Mouse (Mus musculus): ENCODE data around the gene Tbk1. TPM values are rescaled to one million over a fixed set of nuclear protein-coding genes. Genes with fewer than 3 reads are reported as not detected.

The Tbk1 gene
- polyA plus RNA-seq, 1 experiment from 2014 or later: 34.8 TPM

DNA sequence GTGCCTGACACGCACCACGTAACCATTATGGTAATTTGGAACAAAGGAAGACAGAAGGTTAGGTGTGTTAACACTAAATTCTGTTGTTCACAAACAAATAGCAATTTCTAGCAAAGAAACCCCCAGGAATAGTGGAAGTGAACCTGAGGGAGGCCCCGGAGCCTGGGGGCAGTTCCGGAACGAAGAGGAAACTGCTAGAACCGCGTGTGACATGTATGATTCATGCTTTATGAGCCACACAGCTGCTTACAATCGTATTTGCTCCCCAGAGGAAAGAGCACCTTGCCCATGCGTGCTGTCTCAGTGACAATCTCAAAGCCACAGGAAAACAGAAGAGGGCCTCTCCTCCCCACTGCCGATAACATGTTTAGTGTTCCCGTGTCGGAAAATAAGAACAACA, 3.6 kb downstream of the Tbk1 start:
- Histone ChIP-seq H3K4me1 (replicated peaks; ENCODE audit: control insufficient read depth, insufficient read depth, low read length) (peaks cover 8% of the 10 kb centered on the region; the same call in 1 of the 2 replicates), H3K4me3 (ENCODE audit: low read depth, low read length) (no peak overlapping the region), H3K27ac (ENCODE audit: low read depth) (no peak overlapping the region), H3K36me3 (ENCODE audit: control insufficient read depth, insufficient read depth, low read length) (peaks cover 46% of the 10 kb centered on the region), H3K9ac (ENCODE audit: low read length) (no peak overlapping the region), H3K9me3 (ENCODE audit: control insufficient read depth, low read length) (no peaks in the 10 kb centered on the region), H3K27me3 (replicated peaks; ENCODE audit: control insufficient read depth, insufficient read depth, low read length) (no peaks in the 10 kb centered on the region), H3K4me2 (ENCODE audit: low read length) (no peak overlapping the region)
- 92% methylated on average over 12 of the region's 12 CpGs for WGBS
- DNase-seq (ENCODE audit: low spot score) (no peak), ATAC-seq (replicated peaks; ENCODE audit: low FRiP score, low TSS enrichment, low read depth) (no peak)

DNA sequence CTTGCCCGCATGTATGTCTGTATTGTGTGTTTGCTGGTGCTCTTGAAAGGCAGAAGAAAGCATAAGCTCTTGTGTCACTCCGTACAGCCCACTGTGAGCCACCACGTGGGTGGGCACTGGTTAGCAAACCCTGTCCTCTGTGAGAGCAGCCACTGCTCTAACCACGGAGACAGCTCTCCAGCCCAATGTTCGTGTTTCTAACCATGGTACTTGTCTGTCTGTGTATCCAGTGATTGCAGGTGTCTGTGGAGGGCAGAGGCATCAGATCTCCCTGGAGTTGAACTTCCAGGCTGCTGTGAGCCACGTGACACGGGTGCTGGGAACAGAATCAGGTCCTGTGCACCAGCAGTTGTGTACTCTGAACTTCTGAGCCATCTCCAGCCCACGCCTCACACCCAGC, 4.3 kb downstream of the Tbk1 start:
- Histone ChIP-seq H3K36me3 (ENCODE audit: control insufficient read depth, insufficient read depth, low read length) (peaks cover 51% of the 10 kb centered on the region), H3K9me3 (ENCODE audit: control insufficient read depth, low read length) (no peaks in the 10 kb centered on the region), H3K27me3 (replicated peaks; ENCODE audit: control insufficient read depth, insufficient read depth, low read length) (no peaks in the 10 kb centered on the region), H3K27ac (ENCODE audit: low read depth) (no peak overlapping the region), H3K4me1 (replicated peaks; ENCODE audit: control insufficient read depth, insufficient read depth, low read length) (peaks cover 8% of the 10 kb centered on the region; the same call in 1 of the 2 replicates), H3K9ac (ENCODE audit: low read length) (no peak overlapping the region), H3K4me2 (ENCODE audit: low read length) (no peak overlapping the region), H3K4me3 (ENCODE audit: low read depth, low read length) (no peak overlapping the region)
- WGBS: 92% methylated on average over 8 of the region's 8 CpGs
- ATAC-seq (replicated peaks; ENCODE audit: low FRiP score, low TSS enrichment, low read depth) (no peak), DNase-seq (ENCODE audit: low spot score) (no peak)

DNA sequence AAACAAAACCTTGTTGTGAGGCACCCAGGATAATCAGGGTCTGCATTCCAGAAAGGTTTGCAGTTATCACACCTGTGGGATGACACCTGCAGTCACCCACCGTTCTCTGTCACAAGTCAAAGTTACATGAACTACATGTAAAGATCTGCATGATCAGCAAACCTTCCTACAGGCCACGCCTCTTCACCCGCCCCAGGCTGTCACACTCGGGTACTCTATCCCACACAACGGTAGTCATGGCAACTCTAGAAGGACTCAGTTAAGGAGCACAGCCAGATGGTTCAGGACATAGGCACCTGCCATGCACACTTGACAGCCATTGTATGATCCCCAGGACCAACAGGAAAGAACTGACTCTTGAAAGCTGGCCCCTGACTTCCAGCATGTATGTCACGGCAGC, 5.2 kb downstream of the Tbk1 start:
- WGBS: 84% methylated on average over 6 of the region's 6 CpGs
- peaks cover 51% of the 10 kb centered on the region for H3K36me3 ChIP-seq (ENCODE audit: control insufficient read depth, insufficient read depth, low read length)
- H3K27me3 ChIP-seq (replicated peaks; ENCODE audit: control insufficient read depth, insufficient read depth, low read length): no peaks in the 10 kb centered on the region
- H3K9ac ChIP-seq (ENCODE audit: low read length): no peak overlapping the region
- no peak overlapping the region for H3K27ac ChIP-seq (ENCODE audit: low read depth)
- no peak overlapping the region for H3K4me2 ChIP-seq (ENCODE audit: low read length)
- no peaks in the 10 kb centered on the region for H3K9me3 ChIP-seq (ENCODE audit: control insufficient read depth, low read length)
- H3K4me1 ChIP-seq (replicated peaks; ENCODE audit: control insufficient read depth, insufficient read depth, low read length): peaks cover 8% of the 10 kb centered on the region; the same call in 1 of the 2 replicates
- DNase-seq (ENCODE audit: low spot score) (no peak), ATAC-seq (replicated peaks; ENCODE audit: low FRiP score, low TSS enrichment, low read depth) (0 out of 2 replicates have a peak, but pooled peaks have one; percentile 48)
- H3K4me3 ChIP-seq (ENCODE audit: low read depth, low read length): no peak overlapping the region

DNA sequence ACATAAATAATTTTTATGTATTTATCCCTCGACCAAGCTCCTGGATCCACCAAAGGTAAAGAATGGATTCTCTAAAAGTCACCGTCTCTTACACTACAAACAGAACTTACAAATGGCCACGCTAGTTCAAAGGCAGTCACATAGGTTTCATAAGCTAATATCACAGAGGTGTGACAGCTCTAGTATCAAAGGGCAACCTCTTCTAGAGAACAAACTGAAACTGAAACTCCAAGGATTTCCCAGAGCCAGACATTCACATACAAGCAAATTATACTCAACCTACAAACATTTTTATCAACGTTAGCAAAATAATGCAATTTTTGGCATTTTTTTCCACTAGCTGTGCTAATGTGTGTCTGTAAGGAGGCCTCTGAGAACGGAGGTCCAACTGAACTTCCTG, 6.2 kb downstream of the Tbk1 start:
- no peak for ATAC-seq (replicated peaks; ENCODE audit: low FRiP score, low TSS enrichment, low read depth)
- Histone ChIP-seq H3K9me3 (ENCODE audit: control insufficient read depth, low read length) (no peaks in the 10 kb centered on the region), H3K36me3 (ENCODE audit: control insufficient read depth, insufficient read depth, low read length) (peaks cover 60% of the 10 kb centered on the region), H3K4me2 (ENCODE audit: low read length) (no peak overlapping the region), H3K4me1 (replicated peaks; ENCODE audit: control insufficient read depth, insufficient read depth, low read length) (peaks cover 3% of the 10 kb centered on the region; the same call in 1 of the 2 replicates), H3K27ac (ENCODE audit: low read depth) (no peak overlapping the region), H3K27me3 (replicated peaks; ENCODE audit: control insufficient read depth, insufficient read depth, low read length) (no peaks in the 10 kb centered on the region), H3K9ac (ENCODE audit: low read length) (no peak overlapping the region), H3K4me3 (ENCODE audit: low read depth, low read length) (no peak overlapping the region)
- DNase-seq (ENCODE audit: low spot score): no peak
- 95% methylated on average over 5 of the region's 5 CpGs for WGBS

DNA sequence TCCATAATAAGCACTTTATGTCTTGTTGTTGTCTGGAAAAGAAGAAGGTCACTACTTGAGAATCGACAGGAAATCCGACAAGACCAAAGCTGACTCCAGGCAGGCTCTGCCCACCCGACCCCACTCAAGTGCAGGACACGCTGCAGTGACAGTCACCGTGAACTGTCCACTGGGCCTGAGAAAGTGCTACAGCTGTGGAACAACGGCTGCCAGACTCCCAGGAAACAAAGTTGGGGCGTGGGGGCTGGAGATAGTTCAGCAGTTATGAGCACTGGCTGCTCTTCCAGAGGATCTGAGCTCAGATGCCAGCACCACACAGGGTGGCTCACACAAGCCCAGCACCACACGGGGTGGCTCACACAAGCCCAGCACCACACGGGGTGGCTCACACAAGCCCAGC, 10.2 kb downstream of the Tbk1 start:
- Histone ChIP-seq H3K9ac (ENCODE audit: low read length) (no peak overlapping the region), H3K9me3 (ENCODE audit: control insufficient read depth, low read length) (no peaks in the 10 kb centered on the region), H3K4me3 (ENCODE audit: low read depth, low read length) (no peak overlapping the region), H3K27ac (ENCODE audit: low read depth) (no peak overlapping the region), H3K4me2 (ENCODE audit: low read length) (no peak overlapping the region), H3K4me1 (replicated peaks; ENCODE audit: control insufficient read depth, insufficient read depth, low read length) (no peaks in the 10 kb centered on the region), H3K27me3 (replicated peaks; ENCODE audit: control insufficient read depth, insufficient read depth, low read length) (no peaks in the 10 kb centered on the region), H3K36me3 (ENCODE audit: control insufficient read depth, insufficient read depth, low read length) (peaks cover 51% of the 10 kb centered on the region)
- DNase-seq (ENCODE audit: low spot score) (no peak), ATAC-seq (replicated peaks; ENCODE audit: low FRiP score, low TSS enrichment, low read depth) (no peak)
- WGBS: 85% methylated on average over 9 of the region's 9 CpGs

DNA sequence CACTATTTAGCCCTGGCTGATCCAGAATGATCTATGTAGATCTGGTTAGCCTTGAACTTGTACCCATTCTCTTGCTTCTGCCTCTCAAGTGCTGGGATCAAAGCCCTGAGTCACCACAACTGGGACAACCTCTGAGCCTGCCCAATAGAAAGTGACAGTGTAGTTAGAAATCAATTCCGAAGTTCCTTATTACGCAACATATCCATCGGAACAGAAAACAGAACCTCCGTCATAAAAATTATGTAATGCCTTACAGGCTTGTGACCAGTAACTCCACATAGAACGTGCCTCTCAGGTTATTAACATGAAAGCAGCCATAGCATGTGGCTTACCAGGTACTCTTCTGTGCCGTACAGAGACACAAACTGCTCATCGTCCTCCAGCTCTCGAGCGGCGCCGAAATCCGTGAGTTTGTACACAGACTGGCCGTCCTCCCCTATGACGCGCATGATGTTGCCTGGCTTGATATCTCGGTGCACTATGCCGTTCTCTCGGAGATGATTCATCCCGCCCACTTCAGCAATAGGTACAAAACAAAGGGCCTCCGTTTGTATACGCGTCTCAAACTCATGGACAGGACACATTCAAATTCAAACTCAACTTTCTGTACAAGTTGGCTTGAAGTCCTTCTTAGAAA, 15.0 kb downstream of the Tbk1 start:
- ATAC-seq (replicated peaks; ENCODE audit: low FRiP score, low TSS enrichment, low read depth) (no peak), DNase-seq (ENCODE audit: low spot score) (no peak)
- Histone ChIP-seq H3K4me2 (ENCODE audit: low read length) (no peak overlapping the region), H3K27me3 (replicated peaks; ENCODE audit: control insufficient read depth, insufficient read depth, low read length) (no peaks in the 10 kb centered on the region), H3K4me1 (replicated peaks; ENCODE audit: control insufficient read depth, insufficient read depth, low read length) (no peaks in the 10 kb centered on the region), H3K9me3 (ENCODE audit: control insufficient read depth, low read length) (no peaks in the 10 kb centered on the region), H3K27ac (ENCODE audit: low read depth) (no peak overlapping the region), H3K36me3 (ENCODE audit: control insufficient read depth, insufficient read depth, low read length) (peaks cover 46% of the 10 kb centered on the region), H3K4me3 (ENCODE audit: low read depth, low read length) (no peak overlapping the region), H3K9ac (ENCODE audit: low read length) (no peak overlapping the region)
- WGBS: 95% methylated on average over 22 of the region's 22 CpGs

DNA sequence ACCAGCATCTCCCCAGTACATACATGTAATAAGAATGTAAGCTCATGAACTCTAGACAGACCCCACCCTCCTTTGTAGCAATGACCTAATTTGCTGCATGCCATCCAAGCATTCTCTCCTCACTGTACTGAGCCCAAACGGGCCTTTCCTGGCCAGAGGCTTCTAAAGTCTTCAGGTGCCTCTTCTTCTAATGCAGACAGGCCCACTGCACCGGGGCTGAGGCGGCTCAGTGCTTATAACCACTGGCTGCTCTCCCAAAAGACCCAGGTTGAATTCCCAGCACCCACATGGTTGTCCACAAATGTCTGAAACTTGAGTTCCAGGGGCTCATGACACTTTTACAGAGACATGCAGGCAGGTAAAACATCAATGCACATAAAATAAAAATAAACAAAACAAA, 15.6 kb downstream of the Tbk1 start:
- Histone ChIP-seq H3K9me3 (ENCODE audit: control insufficient read depth, low read length) (no peaks in the 10 kb centered on the region), H3K27ac (ENCODE audit: low read depth) (no peak overlapping the region), H3K4me1 (replicated peaks; ENCODE audit: control insufficient read depth, insufficient read depth, low read length) (no peaks in the 10 kb centered on the region), H3K4me2 (ENCODE audit: low read length) (no peak overlapping the region), H3K9ac (ENCODE audit: low read length) (no peak overlapping the region), H3K27me3 (replicated peaks; ENCODE audit: control insufficient read depth, insufficient read depth, low read length) (no peaks in the 10 kb centered on the region), H3K36me3 (ENCODE audit: control insufficient read depth, insufficient read depth, low read length) (peaks cover 44% of the 10 kb centered on the region), H3K4me3 (ENCODE audit: low read depth, low read length) (no peak overlapping the region)
- ATAC-seq (replicated peaks; ENCODE audit: low FRiP score, low TSS enrichment, low read depth): no peak
- 94% methylated on average over 3 of the region's 3 CpGs for WGBS
- DNase-seq (ENCODE audit: low spot score): no peak

DNA sequence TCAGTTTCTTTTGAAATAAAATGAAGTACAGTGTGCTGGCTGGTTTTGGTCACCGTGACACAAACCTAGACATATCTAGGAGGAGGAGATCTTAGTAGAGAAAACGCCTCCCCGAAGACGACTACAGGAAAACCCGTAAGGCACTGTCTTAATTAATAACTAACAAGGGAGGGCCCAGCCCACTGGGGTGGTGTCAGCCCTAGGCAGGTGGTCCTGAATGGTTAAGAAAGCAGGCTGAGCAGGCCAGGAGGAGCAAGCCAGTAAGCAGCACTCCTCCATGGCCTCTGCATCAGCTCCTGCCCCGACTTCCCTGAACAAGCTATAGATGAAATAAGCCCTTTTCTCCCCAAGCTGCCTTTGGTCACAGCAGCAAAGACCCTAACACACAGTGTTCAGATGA, 16.8 kb downstream of the Tbk1 start:
- DNase-seq (ENCODE audit: low spot score) (no peak), ATAC-seq (replicated peaks; ENCODE audit: low FRiP score, low TSS enrichment, low read depth) (no peak)
- Histone ChIP-seq H3K4me2 (ENCODE audit: low read length) (no peak overlapping the region), H3K27me3 (replicated peaks; ENCODE audit: control insufficient read depth, insufficient read depth, low read length) (no peaks in the 10 kb centered on the region), H3K4me3 (ENCODE audit: low read depth, low read length) (no peak overlapping the region), H3K36me3 (ENCODE audit: control insufficient read depth, insufficient read depth, low read length) (peaks cover 43% of the 10 kb centered on the region), H3K9me3 (ENCODE audit: control insufficient read depth, low read length) (no peaks in the 10 kb centered on the region), H3K27ac (ENCODE audit: low read depth) (no peak overlapping the region), H3K4me1 (replicated peaks; ENCODE audit: control insufficient read depth, insufficient read depth, low read length) (no peaks in the 10 kb centered on the region), H3K9ac (ENCODE audit: low read length) (no peak overlapping the region)
- 68% methylated on average over 6 of the region's 6 CpGs for WGBS

DNA sequence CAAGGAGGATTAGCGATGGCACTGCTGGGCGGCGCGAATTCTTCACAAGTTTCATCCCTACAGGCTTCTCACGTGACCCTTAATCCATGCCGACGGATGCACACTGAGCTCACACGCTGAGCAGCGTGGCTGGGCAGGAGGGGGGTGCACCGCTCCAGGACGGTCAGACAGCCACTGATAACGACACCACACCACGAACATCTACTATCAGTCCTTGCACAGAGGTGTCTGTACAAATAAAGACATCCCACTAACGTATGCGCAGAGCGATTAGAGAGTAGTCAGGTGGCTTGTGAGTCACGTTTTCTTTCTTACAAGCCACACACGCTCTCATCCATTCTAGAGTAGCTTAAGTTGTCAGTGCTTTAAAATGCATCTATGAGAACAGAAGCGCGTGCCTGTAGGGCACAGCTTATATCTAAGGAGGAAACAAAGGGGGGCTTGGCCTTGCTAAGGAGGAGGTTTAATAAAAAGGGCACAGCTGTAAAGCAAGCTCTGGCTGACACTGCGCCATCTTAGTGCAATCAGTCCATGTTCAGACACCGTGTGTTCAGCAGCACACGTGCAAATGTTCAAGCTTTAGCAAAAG, 17.5 kb downstream of the Tbk1 start:
- 19% methylated on average over 23 of the region's 23 CpGs for WGBS
- DNase-seq (ENCODE audit: low spot score) (peak; percentile 56), ATAC-seq (replicated peaks; ENCODE audit: low FRiP score, low TSS enrichment, low read depth) (peak; percentile 71; the same call in 1 of the 2 replicates)
- Histone ChIP-seq H3K36me3 (ENCODE audit: control insufficient read depth, insufficient read depth, low read length) (peaks cover 46% of the 10 kb centered on the region), H3K27ac (ENCODE audit: low read depth) (no peak overlapping the region), H3K4me1 (replicated peaks; ENCODE audit: control insufficient read depth, insufficient read depth, low read length) (no peaks in the 10 kb centered on the region), H3K9me3 (ENCODE audit: control insufficient read depth, low read length) (no peaks in the 10 kb centered on the region), H3K27me3 (replicated peaks; ENCODE audit: control insufficient read depth, insufficient read depth, low read length) (no peaks in the 10 kb centered on the region), H3K9ac (ENCODE audit: low read length) (no peak overlapping the region), H3K4me2 (ENCODE audit: low read length) (peak overlapping the region; percentile 26), H3K4me3 (ENCODE audit: low read depth, low read length) (no peak overlapping the region)
